In the genomic region with DNA sequence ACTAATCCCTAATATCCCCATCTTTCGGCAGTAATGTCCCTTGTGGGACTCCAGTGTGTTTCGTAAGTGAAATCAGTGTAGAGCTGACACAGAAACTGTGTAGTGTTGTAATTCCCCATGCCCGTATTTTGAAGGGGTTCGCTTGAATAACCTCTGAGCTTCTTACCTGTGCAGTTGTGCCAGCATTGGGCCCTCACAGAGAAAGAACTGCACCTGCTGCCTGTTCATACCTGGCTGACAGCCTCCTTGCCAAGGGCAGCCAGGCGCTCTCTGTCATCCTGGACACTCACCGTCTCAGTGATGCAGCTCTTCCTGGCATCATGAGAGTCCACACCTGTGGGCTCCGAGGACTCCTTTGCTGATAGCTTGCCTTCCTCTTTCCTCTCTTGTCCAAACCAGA, we compare ENCODE assay signal across 7 mouse cellular contexts. TPM values are rescaled to one million over a fixed set of nuclear protein-coding genes. Genes with fewer than 3 reads are reported as not detected.
DNase-seq lines count a peak whose midpoint lies in the region; ATAC-seq and TF ChIP-seq lines count a peak whose summit lies in the region.

No protein-coding gene starts in this region.

- no peak for DNase-seq in forebrain, embryonic 10.5 days (ENCODE audit: extremely low spot score, low spot score)
- no peak for DNase-seq in limb, embryonic 14.5 days (ENCODE audit: low spot score)
- no peak for DNase-seq in urinary bladder, postnatal 36 days (ENCODE audit: low spot score in 2 of 2)
- DNase-seq in layer of hippocampus, postnatal 25 days (ENCODE audit: extremely low spot score in 1 of 2, low spot score in 1 of 2) = no peak

- no peak overlapping the region for H3K9ac ChIP-seq in limb, embryonic 14.5 days (ENCODE audit: low read depth, low read length, severe bottlenecking)
- no peak overlapping the region for H3K9ac ChIP-seq in stomach, embryonic 15.5 days

- 79% methylated on average over 7 of the region's 7 CpGs for WGBS in forebrain, embryonic 10.5 days
- WGBS in limb, embryonic 14.5 days = 86% methylated on average over 7 of the region's 7 CpGs
- 75% methylated on average over 7 of the region's 7 CpGs for WGBS in stomach, embryonic 15.5 days

- no peak for TF ChIP-seq POLR2A in limb, embryonic 14.5 days (IDR thresholded peaks at IDR 0.05; ENCODE audit: borderline replicate concordance, extremely low read depth, insufficient read depth, insufficient read length)

- peaks cover 23% of the 10 kb centered on the region for H3K36me3 ChIP-seq in megakaryocyte, embryonic 14.5 days (replicated peaks; ENCODE audit: low read length)
- H3K36me3 ChIP-seq in forebrain, embryonic 10.5 days (replicated peaks) = no peaks in the 10 kb centered on the region
- 0 out of 2 replicates have a peak, but pooled peaks cover 3% of the 10 kb centered on the region for H3K36me3 ChIP-seq in limb, embryonic 14.5 days (ENCODE audit: control insufficient read depth, insufficient read depth, low read length)
- H3K36me3 ChIP-seq in stomach, embryonic 15.5 days = no peaks in the 10 kb centered on the region

- H3K4me1 ChIP-seq in megakaryocyte, embryonic 14.5 days = peaks cover 36% of the 10 kb centered on the region
- peaks cover 25% of the 10 kb centered on the region for H3K4me1 ChIP-seq in forebrain, embryonic 10.5 days
- H3K4me1 ChIP-seq in limb, embryonic 14.5 days (ENCODE audit: control insufficient read depth, insufficient read depth, low read length) = peaks cover 5% of the 10 kb centered on the region; the same call in 1 of the 2 replicates
- peaks cover 15% of the 10 kb centered on the region; the same call in 1 of the 2 replicates for H3K4me1 ChIP-seq in stomach, embryonic 15.5 days

- no peaks in the 10 kb centered on the region for H3K9me3 ChIP-seq in megakaryocyte, embryonic 14.5 days
- H3K9me3 ChIP-seq in forebrain, embryonic 10.5 days = no peaks in the 10 kb centered on the region
- H3K9me3 ChIP-seq in limb, embryonic 14.5 days (ENCODE audit: control insufficient read depth, low read length) = no peaks in the 10 kb centered on the region
- no peaks in the 10 kb centered on the region for H3K9me3 ChIP-seq in stomach, embryonic 15.5 days

- H3K27me3 ChIP-seq in megakaryocyte, embryonic 14.5 days (replicated peaks) = peaks cover 19% of the 10 kb centered on the region
- peaks cover 32% of the 10 kb centered on the region for H3K27me3 ChIP-seq in forebrain, embryonic 10.5 days (ENCODE audit: poor library complexity, severe bottlenecking)
- peaks cover 5% of the 10 kb centered on the region; the same call in 1 of the 2 replicates for H3K27me3 ChIP-seq in limb, embryonic 14.5 days (ENCODE audit: control insufficient read depth, insufficient read depth, low read length)
- H3K27me3 ChIP-seq in stomach, embryonic 15.5 days (replicated peaks) = no peaks in the 10 kb centered on the region

- H3K27ac ChIP-seq in forebrain, embryonic 10.5 days = no peak overlapping the region
- no peak overlapping the region for H3K27ac ChIP-seq in limb, embryonic 14.5 days (replicated peaks; ENCODE audit: low read depth, low read length)
- no peak overlapping the region for H3K27ac ChIP-seq in stomach, embryonic 15.5 days

- H3K4me2 ChIP-seq in limb, embryonic 14.5 days (replicated peaks; ENCODE audit: low read depth, low read length, severe bottlenecking) = peak overlapping the region; percentile 95
- peak overlapping the region; percentile 93 for H3K4me2 ChIP-seq in stomach, embryonic 15.5 days

- H3K4me3 ChIP-seq in megakaryocyte, embryonic 14.5 days (replicated peaks) = peak overlapping the region; percentile 96
- H3K4me3 ChIP-seq in forebrain, embryonic 10.5 days = peak overlapping the region; percentile 74
- H3K4me3 ChIP-seq in limb, embryonic 14.5 days (replicated peaks; ENCODE audit: low read length) = peak overlapping the region; percentile 75
- peak overlapping the region; percentile 69 for H3K4me3 ChIP-seq in stomach, embryonic 15.5 days (replicated peaks)

- ATAC-seq in megakaryocyte, adult 5-6 weeks (ENCODE audit: poor library complexity, severe bottlenecking) = no peak
- ATAC-seq in limb, embryonic 14.5 days (ENCODE audit: low FRiP score, low read depth) = no peak
- ATAC-seq in stomach, embryonic 15.5 days (ENCODE audit: insufficient read depth, low FRiP score, low read depth) = no peak

RNA-seq across cellular contexts. Expression of gene Dop1b, which starts 1.3 kb away (rescaled TPM):
- 15.5 and 16.9 TPM in 2 replicates for polyA plus RNA-seq in megakaryocyte, embryonic 14.5 days (2012; ENCODE audit: insufficient read depth, low replicate concordance)
- 20.3 and 38.8 TPM in 2 replicates for total RNA-seq in megakaryocyte, adult 5-6 weeks (2015)
- 10.5 and 15.2 TPM in 2 replicates for total RNA-seq in megakaryocyte, adult 5-6 weeks (2017)
- polyA plus RNA-seq in forebrain, embryonic 10.5 days (2016; fragmentation: Nextera tagmentation; extraction: Ambion mirVana) = 5.5 and 6.5 TPM in 2 replicates
- 18.9 and 21.3 TPM in 2 replicates for polyA plus RNA-seq in limb, embryonic 14.5 days (2012; rRNA removed)
- polyA plus RNA-seq in limb, embryonic 14.5 days (2014; fragmentation: Nextera tagmentation; extraction: Ambion mirVana) = 13.0 and 13.8 TPM in 2 replicates
- 17.8 and 20.5 TPM in 2 replicates for polyA plus RNA-seq in stomach, embryonic 15.5 days (2015; fragmentation: Nextera tagmentation; extraction: Ambion mirVana)
- 100 to 1,000 TPM; 101 to 104 TPM for total RNA-seq in layer of hippocampus, postnatal 25 days (2021)

RNA-seq across cellular contexts. Expression of gene Cbr3, which starts 30.0 kb away (rescaled TPM):
- polyA plus RNA-seq in megakaryocyte, embryonic 14.5 days (2012; ENCODE audit: insufficient read depth, low replicate concordance) = 3.0 TPM in 1 of 2 replicates, not detected in the other
- total RNA-seq in megakaryocyte, adult 5-6 weeks (2015) = 0.83 and 1.8 TPM in 2 replicates
- total RNA-seq in megakaryocyte, adult 5-6 weeks (2017) = 0.73 and 1.3 TPM in 2 replicates
- polyA plus RNA-seq in forebrain, embryonic 10.5 days (2016; fragmentation: Nextera tagmentation; extraction: Ambion mirVana) = 0.62 and 0.92 TPM in 2 replicates
- 7.8 and 8.1 TPM in 2 replicates for polyA plus RNA-seq in limb, embryonic 14.5 days (2012; rRNA removed)
- 9.1 and 11.7 TPM in 2 replicates for polyA plus RNA-seq in limb, embryonic 14.5 days (2014; fragmentation: Nextera tagmentation; extraction: Ambion mirVana)
- polyA plus RNA-seq in stomach, embryonic 15.5 days (2015; fragmentation: Nextera tagmentation; extraction: Ambion mirVana) = 13.8 and 18.6 TPM in 2 replicates
- 10 to 100 TPM; 18.1 to 19.7 TPM for total RNA-seq in layer of hippocampus, postnatal 25 days (2021)
